Mouse (Mus musculus) liver, postnatal 0 days (tissue): ENCODE data around the gene Map1s.

ENCODE experiments used
- CTCF ChIP-seq: sonication (generic); IDR thresholded peaks from 2 replicates; pipeline ENCODE4 v1.5.1; 2016; ENCODE audit warnings: antibody characterized with exemption, low read depth
- EP300 ChIP-seq: IDR thresholded peaks from 2 replicates; pipeline ENCODE4 v1.6.1; 2016; ENCODE audit warnings: antibody characterized with exemption, low read depth, mild to moderate bottlenecking

GRCm38 (mm10) chr8:70891356-70891755 is 14.4 kb upstream of the Map1s start:
- TF ChIP-seq CTCF (no peak), EP300 (no peak)
